Mouse (Mus musculus) lung, adult 2 months (tissue): ENCODE data around the gene Tnpo3.
A peak's percentile ranks its signal among the peaks of the same experiment; 100 is the strongest.

Experiments
- CTCF ChIP-seq: fragments of 200-500 bp; IDR thresholded peaks from 2 replicates; pipeline ENCODE4 v1.5.1; 2011; ENCODE audit warnings: mild to moderate bottlenecking, low read length, control low read depth; ENCODE audit not compliant: insufficient read depth
- POLR2A ChIP-seq: fragments of 200-500 bp; IDR thresholded peaks from 2 replicates; pipeline ENCODE4 v1.6.1; 2011; ENCODE audit warnings: low read depth, mild to moderate bottlenecking, control low read depth, low read length, borderline replicate concordance; ENCODE audit errors: extremely low read depth

DNA sequence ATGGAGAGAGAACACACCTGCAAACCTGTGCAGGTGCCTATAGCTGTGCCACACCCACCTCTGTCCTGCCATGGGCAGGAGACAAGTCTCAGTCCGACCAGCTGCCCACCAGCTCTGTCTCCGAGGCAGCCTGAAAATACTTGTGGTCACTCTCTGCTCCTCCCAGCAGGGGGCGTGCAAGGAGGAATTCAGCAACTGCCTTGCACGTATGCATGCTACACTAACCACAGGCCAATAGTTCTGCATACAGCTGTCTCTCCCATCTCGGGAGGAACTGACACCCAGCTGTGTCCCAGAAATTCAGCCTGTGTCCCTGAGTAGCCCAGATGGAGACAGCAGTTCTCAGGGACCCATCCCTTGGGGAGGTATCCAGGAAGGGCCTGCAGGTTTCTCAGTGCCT, 92.5 kb downstream of the Tnpo3 start:
- TF ChIP-seq CTCF = peak; percentile 95
- no peak for TF ChIP-seq POLR2A
